Mouse (Mus musculus): ENCODE measurements around the gene Hspg2. TPM values are rescaled to one million over a fixed set of nuclear protein-coding genes. Genes with fewer than 3 reads are reported as not detected.

Gene Hspg2
- polyA plus RNA-seq, 1 experiment from 2014 or later = 56.3 TPM

GRCm38 (mm10) chr4:137603449-137604171 lies 135.0 kb downstream of the Hspg2 start:
- no peak overlapping the region for H3K4me3 ChIP-seq (ENCODE audit: low read length)
- peak; percentile 70 for ATAC-seq (replicated peaks; ENCODE audit: extremely low read depth, insufficient read depth, low FRiP score)
- H3K27me3 ChIP-seq (ENCODE audit: control insufficient read depth, insufficient read depth, low read length) = no peaks in the 10 kb centered on the region
- peaks cover 23% of the 10 kb centered on the region for H3K36me3 ChIP-seq (ENCODE audit: control insufficient read depth, insufficient read depth)
- H3K27ac ChIP-seq (ENCODE audit: low read length) = peak overlapping the region; percentile 33
- H3K9ac ChIP-seq (ENCODE audit: low read length) = no peak overlapping the region
- peak overlapping the region; percentile 40 for H3K4me2 ChIP-seq (ENCODE audit: low read depth, low read length)
- H3K4me1 ChIP-seq (ENCODE audit: control insufficient read depth, insufficient read depth, low read length) = peaks cover 16% of the 10 kb centered on the region
- no peaks in the 10 kb centered on the region for H3K9me3 ChIP-seq (replicated peaks; ENCODE audit: control insufficient read depth, low read length)
- WGBS = 49% methylated on average over 11 of the region's 11 CpGs

GRCm38 (mm10) chr4:137607023-137607422 lies 138.5 kb downstream of the Hspg2 start:
- H3K9ac ChIP-seq (ENCODE audit: low read length) = no peak overlapping the region
- H3K27ac ChIP-seq (ENCODE audit: low read length) = no peak overlapping the region
- H3K4me3 ChIP-seq (ENCODE audit: low read length) = no peak overlapping the region
- peaks cover 43% of the 10 kb centered on the region for H3K36me3 ChIP-seq (ENCODE audit: control insufficient read depth, insufficient read depth)
- H3K27me3 ChIP-seq (ENCODE audit: control insufficient read depth, insufficient read depth, low read length) = no peaks in the 10 kb centered on the region
- peaks cover 16% of the 10 kb centered on the region for H3K4me1 ChIP-seq (ENCODE audit: control insufficient read depth, insufficient read depth, low read length)
- 100% methylated on average over 2 of the region's 2 CpGs for WGBS
- no peaks in the 10 kb centered on the region for H3K9me3 ChIP-seq (replicated peaks; ENCODE audit: control insufficient read depth, low read length)
- ATAC-seq (replicated peaks; ENCODE audit: extremely low read depth, insufficient read depth, low FRiP score) = no peak
- no peak overlapping the region for H3K4me2 ChIP-seq (ENCODE audit: low read depth, low read length)

- Histone ChIP-seq H3K4me1 (ENCODE audit: control insufficient read depth, insufficient read depth, low read length) (peaks cover 3% of the 10 kb centered on the region), H3K27ac (ENCODE audit: low read length) (no peak overlapping the region), H3K4me2 (ENCODE audit: low read depth, low read length) (no peak overlapping the region), H3K9ac (ENCODE audit: low read length) (no peak overlapping the region), H3K27me3 (ENCODE audit: control insufficient read depth, insufficient read depth, low read length) (no peaks in the 10 kb centered on the region), H3K36me3 (ENCODE audit: control insufficient read depth, insufficient read depth) (peaks cover 63% of the 10 kb centered on the region), H3K9me3 (replicated peaks; ENCODE audit: control insufficient read depth, low read length) (no peaks in the 10 kb centered on the region), H3K4me3 (ENCODE audit: low read length) (no peak overlapping the region)
- ATAC-seq (replicated peaks; ENCODE audit: extremely low read depth, insufficient read depth, low FRiP score) = no peak
- WGBS = 71% methylated on average over 7 of the region's 7 CpGs
Measured at GRCm38 (mm10) chr4:137609281-137609680, 140.7 kb downstream of the Hspg2 start.

GRCm38 (mm10) chr4:137609702-137610101 lies 141.1 kb downstream of the Hspg2 start:
- Histone ChIP-seq H3K4me2 (ENCODE audit: low read depth, low read length) (no peak overlapping the region), H3K9me3 (replicated peaks; ENCODE audit: control insufficient read depth, low read length) (no peaks in the 10 kb centered on the region), H3K4me1 (ENCODE audit: control insufficient read depth, insufficient read depth, low read length) (no peaks in the 10 kb centered on the region), H3K27me3 (ENCODE audit: control insufficient read depth, insufficient read depth, low read length) (no peaks in the 10 kb centered on the region), H3K27ac (ENCODE audit: low read length) (no peak overlapping the region), H3K4me3 (ENCODE audit: low read length) (no peak overlapping the region), H3K36me3 (ENCODE audit: control insufficient read depth, insufficient read depth) (peaks cover 63% of the 10 kb centered on the region), H3K9ac (ENCODE audit: low read length) (no peak overlapping the region)
- 48% methylated on average over 7 of the region's 7 CpGs for WGBS
- peak; percentile 28; the same call in 1 of the 2 replicates for ATAC-seq (replicated peaks; ENCODE audit: extremely low read depth, insufficient read depth, low FRiP score)

GRCm38 (mm10) chr4:137610256-137610655 lies 141.7 kb downstream of the Hspg2 start:
- Histone ChIP-seq H3K9me3 (replicated peaks; ENCODE audit: control insufficient read depth, low read length) (no peaks in the 10 kb centered on the region), H3K4me1 (ENCODE audit: control insufficient read depth, insufficient read depth, low read length) (no peaks in the 10 kb centered on the region), H3K4me2 (ENCODE audit: low read depth, low read length) (no peak overlapping the region), H3K36me3 (ENCODE audit: control insufficient read depth, insufficient read depth) (peaks cover 63% of the 10 kb centered on the region), H3K27ac (ENCODE audit: low read length) (no peak overlapping the region), H3K27me3 (ENCODE audit: control insufficient read depth, insufficient read depth, low read length) (no peaks in the 10 kb centered on the region), H3K9ac (ENCODE audit: low read length) (no peak overlapping the region), H3K4me3 (ENCODE audit: low read length) (no peak overlapping the region)
- 76% methylated on average over 15 of the region's 15 CpGs for WGBS
- no peak for ATAC-seq (replicated peaks; ENCODE audit: extremely low read depth, insufficient read depth, low FRiP score)

Small RNA genes within 50 kb of the gene (microRNA-seq; reads per million reads assigned to microRNA genes)
- 7.7 reads per million, percentile 24 among the genes with 10 or more reads in this experiment for gene Mir7018

Other genes with a start within 250 kb of the Hspg2 start
- gene Wnt4, start 191.3 kb upstream of the Hspg2 start, polyA plus RNA-seq (2015; fragmentation: Nextera tagmentation; extraction: Ambion mirVana) = 0.65 and 0.71 TPM in 2 replicates
- gene Cdc42, start 111.0 kb upstream of the Hspg2 start, polyA plus RNA-seq (2015; fragmentation: Nextera tagmentation; extraction: Ambion mirVana) = 497 and 514 TPM in 2 replicates
- not detected in 2 replicates for gene Cela3a, start 59.0 kb upstream of the Hspg2 start, polyA plus RNA-seq (2015; fragmentation: Nextera tagmentation; extraction: Ambion mirVana)
- gene Cela3b, start 38.2 kb upstream of the Hspg2 start, polyA plus RNA-seq (2015; fragmentation: Nextera tagmentation; extraction: Ambion mirVana) = 0.35 TPM in 1 of 2 replicates, not detected in the other
- gene 1700013G24Rik, start 15.5 kb upstream of the Hspg2 start, polyA plus RNA-seq (2015; fragmentation: Nextera tagmentation; extraction: Ambion mirVana) = not detected in 2 replicates
- gene Ldlrad2, start 105.8 kb downstream of the Hspg2 start, polyA plus RNA-seq (2015; fragmentation: Nextera tagmentation; extraction: Ambion mirVana) = 0.41 TPM in 1 of 2 replicates, not detected in the other
- 32.5 and 34.8 TPM in 2 replicates for gene Usp48, start 125.0 kb downstream of the Hspg2 start, polyA plus RNA-seq (2015; fragmentation: Nextera tagmentation; extraction: Ambion mirVana)
- gene Rap1gap, start 196.0 kb downstream of the Hspg2 start, polyA plus RNA-seq (2015; fragmentation: Nextera tagmentation; extraction: Ambion mirVana) = 9.7 and 9.8 TPM in 2 replicates

Measured in heart, embryonic 16.5 days (tissue).